Mouse (Mus musculus) E14TG2a.4 (cell line): Measurements from ENCODE around the gene Zfp148.

Experiments
- CTCF ChIP-seq: conservative IDR thresholded peaks from 2 replicates; pipeline ENCODE4 v1.5.1; 2014; ENCODE audit warnings: low read length
- NANOG ChIP-seq: IDR thresholded peaks from 2 replicates; pipeline ENCODE4 v1.6.1; 2014; ENCODE audit warnings: borderline replicate concordance, low read length, mixed read lengths
- POU5F1 ChIP-seq: IDR thresholded peaks from 2 replicates; pipeline ENCODE4 v1.6.1; 2014; ENCODE audit warnings: low read length, borderline replicate concordance

DNA sequence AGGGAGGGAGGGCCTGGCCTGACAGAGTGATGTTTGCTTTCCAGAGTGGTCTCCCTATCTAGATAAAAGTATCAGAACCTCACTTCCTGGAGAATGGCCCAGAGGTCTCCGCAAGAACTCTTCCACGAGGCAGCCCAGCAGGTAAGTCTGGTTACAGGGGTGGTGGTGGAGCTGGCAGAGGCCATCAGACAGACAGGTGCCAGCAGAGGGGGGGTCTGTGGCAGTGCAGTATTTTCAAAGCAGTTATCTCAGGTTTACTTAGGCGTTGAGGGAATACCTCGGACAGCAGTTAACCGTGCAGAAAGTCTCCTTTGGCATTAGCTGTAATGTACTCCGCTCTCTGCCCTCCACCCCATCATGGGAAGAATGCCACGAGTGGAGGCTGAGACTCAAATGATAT lies 137.6 kb downstream of the Zfp148 start:
- TF ChIP-seq NANOG (no peak), CTCF (no peak), POU5F1 (no peak)
